Mouse (Mus musculus) intestine, embryonic 14.5 days (tissue): ENCODE data around the gene Afm. TPM values are rescaled to one million over a fixed set of nuclear protein-coding genes. Genes with fewer than 3 reads are reported as not detected.

Experiments used
- polyA plus RNA-seq: library from polyadenylated mRNA; unstranded; fragments of >200 nt; fragmentation: Nextera tagmentation; extraction: Ambion mirVana; gene quantifications from 2 replicates; pipeline ENCODE4 v1.2.1, GENCODE M21; 2014

Afm gene
- polyA plus RNA-seq, 1 experiment from 2014 or later, result 9.3 TPM

Other genes starting within 250 kb of the Afm start
- gene Ankrd17, start 152.4 kb upstream of the Afm start, polyA plus RNA-seq, result 38.3 and 38.6 TPM in 2 replicates
- gene Gm9958, start 151.7 kb upstream of the Afm start, polyA plus RNA-seq, result 5.0 and 5.2 TPM in 2 replicates
- 0.16 and 1.0 TPM in 2 replicates for gene Alb, start 58.0 kb upstream of the Afm start, polyA plus RNA-seq
- 23.1 and 32.8 TPM in 2 replicates for gene Afp, start 28.2 kb upstream of the Afm start, polyA plus RNA-seq
- 0.18 and 0.20 TPM in 2 replicates for gene 5830473C10Rik, start 42.2 kb downstream of the Afm start, polyA plus RNA-seq
- gene Rassf6, start 121.7 kb downstream of the Afm start, polyA plus RNA-seq, result 11.7 and 12.0 TPM in 2 replicates
- gene Cxcl5, start 240.4 kb downstream of the Afm start, polyA plus RNA-seq, result 0.34 TPM in 2 replicates
- gene Ppbp, start 249.6 kb downstream of the Afm start, polyA plus RNA-seq, result 2.8 and 3.5 TPM in 2 replicates